Mouse (Mus musculus) erythroblast, embryonic 14.5 days (primary cell): ENCODE measurements at regions not wholly inside any gene's neighbourhood (a gene's known extent, or its start where the extent isn't known, plus 50 kb on each side); places are given as distances from the start of the nearest gene placed in this dataset.

Experiments used
- GATA1 ChIP-seq: IDR thresholded peaks from 2 replicates; pipeline ENCODE4 v1.6.1; 2012; ENCODE audit warnings: low read length, inconsistent platforms, mixed read lengths
- TAL1 ChIP-seq: IDR thresholded peaks from 3 replicates; pipeline ENCODE4 v1.6.1; 2012; ENCODE audit warnings: low read length, inconsistent platforms, mixed read lengths

- TF ChIP-seq GATA1 (no peak), TAL1 (no peak)
Observed at GRCm38 (mm10) chr2:57185151-57185550, 52.3 kb upstream of the Gpd2 start.
